Mouse (Mus musculus) layer of hippocampus, adult 2 months (tissue): ENCODE measurements at regions not wholly inside any gene's neighbourhood (a gene's known extent, or its start where the extent isn't known, plus 50 kb on each side); places are given as distances from the start of the nearest gene placed in this dataset.

Source experiments
- DNase-seq, 2 experiments: peaks; one replicate each; pipeline ENCODE4 v3.0.0; 2022; ENCODE audit warnings: low spot score in 2 of 2
- H3K27ac ChIP-seq: fragments of 200-600 bp; 2 replicates; pipeline ENCODE4 v1.8.1; 2022
- H3K4me3 ChIP-seq: fragments of 200-600 bp; 2 replicates; pipeline ENCODE4 v1.8.1; 2022; ENCODE audit warnings: mild to moderate bottlenecking
- CTCF ChIP-seq: fragments of 200-600 bp; conservative IDR thresholded peaks from 2 replicates; pipeline ENCODE4 v1.8.1; 2022; ENCODE audit warnings: antibody characterized with exemption, mild to moderate bottlenecking, moderate library complexity

- Histone ChIP-seq H3K4me3 (no peak overlapping the region), H3K27ac (no peak overlapping the region)
- DNase-seq, result no peak
- TF ChIP-seq CTCF, result no peak
Observed at GRCm38 (mm10) chr3:58063852-58064549, 216.1 kb upstream of the Pfn2 start.

GRCm38 (mm10) chr3:58071574-58071973 is 223.7 kb upstream of the Pfn2 start:
- no peak for TF ChIP-seq CTCF
- DNase-seq, result no peak
- Histone ChIP-seq H3K27ac (no peak overlapping the region), H3K4me3 (no peak overlapping the region)

GRCm38 (mm10) chr3:58072230-58072839 is 224.5 kb upstream of the Pfn2 start:
- H3K4me3 ChIP-seq, result no peak overlapping the region
- DNase-seq, result no peak
- no peak for TF ChIP-seq CTCF
- H3K27ac ChIP-seq, result no peak overlapping the region

GRCm38 (mm10) chr3:58089344-58090139 is 241.7 kb upstream of the Pfn2 start:
- Histone ChIP-seq H3K27ac (no peak overlapping the region), H3K4me3 (peak overlapping the region; percentile 1; the same call in 1 of the 2 replicates)
- no peak for DNase-seq
- TF ChIP-seq CTCF, result no peak

- no peak for TF ChIP-seq CTCF
Observed at GRCm38 (mm10) chr3:58090396-58090795, 242.5 kb upstream of the Pfn2 start.

GRCm38 (mm10) chr3:58091466-58092176 is 243.7 kb upstream of the Pfn2 start:
- no peak overlapping the region for H3K4me3 ChIP-seq
- peak in 1 of 2 experiments; percentile 65 for DNase-seq
- H3K27ac ChIP-seq, result peak overlapping the region; percentile 68; the same call in 1 of the 2 replicates
- no peak for TF ChIP-seq CTCF

More at GRCm38 (mm10) chr3:58090396-58090795, 242.5 kb upstream of the Pfn2 start:
- no peak overlapping the region for H3K4me3 ChIP-seq
- H3K27ac ChIP-seq, result no peak overlapping the region
- DNase-seq, result no peak

GRCm38 (mm10) chr3:58110911-58111476 is 263.1 kb upstream of the Pfn2 start:
- H3K27ac ChIP-seq, result no peak overlapping the region
- TF ChIP-seq CTCF, result no peak
- no peak for DNase-seq
- H3K4me3 ChIP-seq, result no peak overlapping the region

GRCm38 (mm10) chr3:58112431-58112856 is 264.6 kb upstream of the Pfn2 start:
- Histone ChIP-seq H3K4me3 (no peak overlapping the region), H3K27ac (peak overlapping the region; percentile 73; the same call in 1 of the 2 replicates)
- no peak for DNase-seq
- no peak for TF ChIP-seq CTCF

- no peak for TF ChIP-seq CTCF
- peak; percentile 66 to 87 for DNase-seq
- no peak overlapping the region for H3K4me3 ChIP-seq
- H3K27ac ChIP-seq, result peak overlapping the region; percentile 73
Observed at GRCm38 (mm10) chr3:58113941-58114340, 266.1 kb upstream of the Pfn2 start.

- no peak for DNase-seq
- Histone ChIP-seq H3K4me3 (no peak overlapping the region), H3K27ac (no peak overlapping the region)
- no peak for TF ChIP-seq CTCF
Observed at GRCm38 (mm10) chr3:58115511-58115910, 267.6 kb upstream of the Pfn2 start.

- TF ChIP-seq CTCF, result no peak
- Histone ChIP-seq H3K27ac (peak overlapping the region; percentile 84), H3K4me3 (peak overlapping the region; percentile 17; the same call in 1 of the 2 replicates)
- peak; percentile 53 to 64 for DNase-seq
Observed at GRCm38 (mm10) chr3:58116848-58117247, 269.0 kb upstream of the Pfn2 start.

- TF ChIP-seq CTCF, result no peak
- no peak overlapping the region for H3K4me3 ChIP-seq
- H3K27ac ChIP-seq, result no peak overlapping the region
- DNase-seq, result no peak
Observed at GRCm38 (mm10) chr3:58120051-58120450, 272.2 kb upstream of the Pfn2 start.
